Mouse (Mus musculus) limb, embryonic 14.5 days (tissue): ENCODE measurements around the gene Sucla2. TPM values are rescaled to one million over a fixed set of nuclear protein-coding genes. Genes with fewer than 3 reads are reported as not detected.

Source experiments
- ATAC-seq: fragments of 200-750 bp; cut with Nextera tagmentation; 2 replicates; pipeline ENCODE4 v1.8.0; 2017; ENCODE audit warnings: low read depth, moderate number of reproducible peaks, moderate TSS enrichment; ENCODE audit not compliant: low FRiP score
- DNase-seq: peaks from one replicate; pipeline ENCODE4 v3.0.0-alpha.2; 2015; ENCODE audit warnings: low spot score
- H3K27ac ChIP-seq: fragments of 300-500 bp; sonication (generic); replicated peaks from 2 replicates; pipeline ENCODE4 v1.5.1; 2014; ENCODE audit warnings: low read depth, mild to moderate bottlenecking, low read length, moderate library complexity, mixed read lengths
- H3K27me3 ChIP-seq: fragments of 300-500 bp; sonication (generic); 2 replicates; pipeline ENCODE4 v1.6.1; 2014; ENCODE audit warnings: low read length, mixed read lengths; ENCODE audit not compliant: control insufficient read depth, insufficient read depth
- H3K36me3 ChIP-seq: fragments of 300-500 bp; sonication (generic); 2 replicates; pipeline ENCODE4 v1.6.1; 2014; ENCODE audit warnings: mild to moderate bottlenecking, low read length, moderate library complexity, mixed read lengths; ENCODE audit not compliant: control insufficient read depth, insufficient read depth
- H3K4me1 ChIP-seq: fragments of 300-500 bp; sonication (generic); 2 replicates; pipeline ENCODE4 v1.6.1; 2014; ENCODE audit warnings: antibody characterized with exemption, low read length, mixed read lengths; ENCODE audit not compliant: control insufficient read depth, insufficient read depth
- H3K4me2 ChIP-seq: fragments of 300-500 bp; sonication (generic); replicated peaks from 2 replicates; pipeline ENCODE4 v1.6.1; 2014; ENCODE audit warnings: low read depth, mild to moderate bottlenecking, low read length, moderate library complexity; ENCODE audit not compliant: severe bottlenecking
- H3K4me3 ChIP-seq: fragments of 300-500 bp; sonication (generic); replicated peaks from 2 replicates; pipeline ENCODE4 v1.5.1; 2014; ENCODE audit warnings: low read length
- H3K9ac ChIP-seq: fragments of 300-500 bp; sonication (generic); 2 replicates; pipeline ENCODE4 v1.6.1; 2014; ENCODE audit warnings: mild to moderate bottlenecking, low read depth, low read length, moderate library complexity; ENCODE audit not compliant: severe bottlenecking
- H3K9me3 ChIP-seq: fragments of 300-500 bp; sonication (generic); 2 replicates; pipeline ENCODE4 v1.6.1; 2016; ENCODE audit warnings: low read length; ENCODE audit not compliant: control insufficient read depth
- POLR2A ChIP-seq: fragments of 200-500 bp; IDR thresholded peaks from 2 replicates; pipeline ENCODE4 v1.8.0; 2012; ENCODE audit warnings: inconsistent platforms, mild to moderate bottlenecking, moderate library complexity, borderline replicate concordance; ENCODE audit not compliant: insufficient read depth, insufficient read length; ENCODE audit errors: extremely low read depth
- WGBS: fragments of 180-500 bp; shearing (Covaris S2); extraction: QIAGEN DNeasy Blood & Tissue Kit; methylation state at CpG from one replicate; pipeline ENCODE4 v1.1.7; 2014; 5-methylcytosine and 5-hydroxymethylcytosine counted together
- polyA plus RNA-seq, 2 experiments: library from polyadenylated mRNA; depleted of rRNA in 1 of 2; stranded (reverse) in 1 of 2; unstranded in 1 of 2; fragments of >200 nt; fragmentation: Nextera tagmentation in 1 of 2; extraction: Ambion mirVana in 1 of 2; gene quantifications; 2 replicates each; pipeline versions ENCODE4 v1.2.1 to v1.2.3; 2012 to 2014

Sucla2 gene
- polyA plus RNA-seq, 2 experiments = 55.6 to 94.4 TPM

GRCm38 (mm10) chr14:73503237-73503933 lies 21.7 kb upstream of the Sucla2 start:
- ATAC-seq = no peak
- 70% methylated on average over 13 of the region's 13 CpGs for WGBS

GRCm38 (mm10) chr14:73506283-73506682 lies 18.8 kb upstream of the Sucla2 start:
- WGBS = 70% methylated on average over 8 of the region's 8 CpGs
- Histone ChIP-seq H3K27me3 (no peaks in the 10 kb centered on the region), H3K36me3 (no peaks in the 10 kb centered on the region), H3K27ac (no peak overlapping the region), H3K4me3 (no peak overlapping the region), H3K9me3 (no peaks in the 10 kb centered on the region), H3K4me1 (peaks cover 18% of the 10 kb centered on the region), H3K9ac (no peak overlapping the region), H3K4me2 (no peak overlapping the region)
- no peak for ATAC-seq
- DNase-seq = no peak
- no peak for TF ChIP-seq POLR2A

More at GRCm38 (mm10) chr14:73503237-73503933, 21.7 kb upstream of the Sucla2 start:
- TF ChIP-seq POLR2A = no peak
- Histone ChIP-seq H3K27me3 (no peaks in the 10 kb centered on the region), H3K27ac (no peak overlapping the region), H3K4me2 (no peak overlapping the region), H3K9me3 (no peaks in the 10 kb centered on the region), H3K4me3 (no peak overlapping the region), H3K9ac (no peak overlapping the region), H3K4me1 (peaks cover 9% of the 10 kb centered on the region; the same call in 1 of the 2 replicates), H3K36me3 (no peaks in the 10 kb centered on the region)
- DNase-seq = no peak

GRCm38 (mm10) chr14:73507200-73507599 lies 17.9 kb upstream of the Sucla2 start:
- ATAC-seq (no peak), DNase-seq (no peak)
- 0 out of 2 replicates have a peak, but pooled peaks cover 5% of the 10 kb centered on the region for H3K36me3 ChIP-seq
- no peak for TF ChIP-seq POLR2A
- no peak overlapping the region for H3K4me2 ChIP-seq
- 83% methylated on average over 15 of the region's 15 CpGs for WGBS
- H3K4me3 ChIP-seq = no peak overlapping the region
- H3K27ac ChIP-seq = no peak overlapping the region
- H3K9me3 ChIP-seq = no peaks in the 10 kb centered on the region
- no peak overlapping the region for H3K9ac ChIP-seq
- peaks cover 14% of the 10 kb centered on the region for H3K4me1 ChIP-seq
- H3K27me3 ChIP-seq = no peaks in the 10 kb centered on the region

GRCm38 (mm10) chr14:73507702-73508376 lies 17.3 kb upstream of the Sucla2 start:
- DNase-seq (no peak), ATAC-seq (no peak)
- Histone ChIP-seq H3K36me3 (peaks cover 9% of the 10 kb centered on the region; the same call in 1 of the 2 replicates), H3K4me2 (no peak overlapping the region), H3K9me3 (no peaks in the 10 kb centered on the region), H3K27me3 (no peaks in the 10 kb centered on the region), H3K27ac (no peak overlapping the region), H3K4me1 (peaks cover 13% of the 10 kb centered on the region), H3K4me3 (no peak overlapping the region), H3K9ac (no peak overlapping the region)
- TF ChIP-seq POLR2A = no peak
- 72% methylated on average over 11 of the region's 11 CpGs for WGBS

- H3K4me1 ChIP-seq = peaks cover 8% of the 10 kb centered on the region
- H3K9me3 ChIP-seq = no peaks in the 10 kb centered on the region
- 92% methylated on average over 6 of the region's 6 CpGs for WGBS
- DNase-seq (no peak), ATAC-seq (no peak)
- H3K36me3 ChIP-seq = peaks cover 13% of the 10 kb centered on the region; the same call in 1 of the 2 replicates
- no peak overlapping the region for H3K27ac ChIP-seq
- TF ChIP-seq POLR2A = no peak
- H3K4me2 ChIP-seq = no peak overlapping the region
- no peaks in the 10 kb centered on the region for H3K27me3 ChIP-seq
- H3K9ac ChIP-seq = no peak overlapping the region
- no peak overlapping the region for H3K4me3 ChIP-seq
Observed at GRCm38 (mm10) chr14:73508630-73509395, 16.3 kb upstream of the Sucla2 start.
